Mouse (Mus musculus) ES-Bruce4 (cell line): ENCODE data around the gene Flot2. TPM values are rescaled to one million over a fixed set of nuclear protein-coding genes. Genes with fewer than 3 reads are reported as not detected.

Experiments used
- H3K27ac ChIP-seq: 2 replicates; pipeline ENCODE4 v1.5.1; 2012; ENCODE audit warnings: low read length, inconsistent platforms; ENCODE audit not compliant: insufficient read depth
- H3K27me3 ChIP-seq: 2 replicates; pipeline ENCODE4 v1.6.1; 2012; ENCODE audit warnings: mild to moderate bottlenecking, low read length, inconsistent platforms; ENCODE audit not compliant: control insufficient read depth, poor library complexity, insufficient read depth, severe bottlenecking
- H3K36me3 ChIP-seq: 2 replicates; pipeline ENCODE4 v1.6.1; 2012; ENCODE audit warnings: inconsistent platforms, mild to moderate bottlenecking, low read length, moderate library complexity; ENCODE audit not compliant: control insufficient read depth, poor library complexity, insufficient read depth, severe bottlenecking
- H3K4me1 ChIP-seq: one replicate; pipeline ENCODE4 v1.8.1; 2011; ENCODE audit warnings: low read length; ENCODE audit not compliant: control insufficient read depth, insufficient read depth
- H3K4me3 ChIP-seq: 2 replicates; pipeline ENCODE4 v1.5.1; 2011; ENCODE audit warnings: low read depth, mild to moderate bottlenecking, low read length
- H3K9ac ChIP-seq: 2 replicates; pipeline ENCODE4 v1.6.1; 2012; ENCODE audit warnings: low read depth, mild to moderate bottlenecking, inconsistent platforms; ENCODE audit not compliant: poor library complexity, severe bottlenecking
- H3K9me3 ChIP-seq: replicated peaks from 2 replicates; pipeline ENCODE4 v1.6.1; 2012; ENCODE audit warnings: mild to moderate bottlenecking, low read length, inconsistent platforms; ENCODE audit not compliant: control insufficient read depth, poor library complexity, insufficient read depth, severe bottlenecking
- CTCF ChIP-seq: IDR thresholded peaks from one replicate; pipeline ENCODE4 v1.8.1; 2011; ENCODE audit warnings: low read depth, low read length
- EP300 ChIP-seq: IDR thresholded peaks from 2 replicates; pipeline ENCODE4 v1.6.1; 2011; ENCODE audit warnings: low read depth, low read length; ENCODE audit not compliant: insufficient read depth
- POLR2A ChIP-seq: IDR thresholded peaks from one replicate; pipeline ENCODE4 v1.8.1; 2011; ENCODE audit warnings: low read length; ENCODE audit not compliant: insufficient read depth
- polyA plus RNA-seq: library from polyadenylated mRNA; stranded (reverse); fragments of >200 nt; gene quantifications from 2 replicates; pipeline ENCODE4 v1.2.4, GENCODE M21; 2011; ENCODE audit warnings: low read depth; ENCODE audit not compliant: missing spikeins, insufficient read depth, insufficient read length

Flot2 gene
- polyA plus RNA-seq, 1 experiment = 76.6 TPM

GRCm38 (mm10) chr11:78102958-78103747, 65.4 kb downstream of the Flot2 start:
- TF ChIP-seq POLR2A = no peak
- TF ChIP-seq CTCF = no peak
- no peak for TF ChIP-seq EP300
- H3K9ac ChIP-seq = no peak overlapping the region
- no peaks in the 10 kb centered on the region for H3K9me3 ChIP-seq
- H3K36me3 ChIP-seq = 0 out of 2 replicates have a peak, but pooled peaks cover 2% of the 10 kb centered on the region
- H3K27me3 ChIP-seq = no peaks in the 10 kb centered on the region
- no peak overlapping the region for H3K27ac ChIP-seq
- no peak overlapping the region for H3K4me3 ChIP-seq
- no peaks in the 10 kb centered on the region for H3K4me1 ChIP-seq

GRCm38 (mm10) chr11:78104501-78104900, 66.8 kb downstream of the Flot2 start:
- Histone ChIP-seq H3K27ac (no peak overlapping the region), H3K4me3 (no peak overlapping the region), H3K27me3 (no peaks in the 10 kb centered on the region), H3K9ac (no peak overlapping the region), H3K9me3 (no peaks in the 10 kb centered on the region), H3K36me3 (0 out of 2 replicates have a peak, but pooled peaks cover 2% of the 10 kb centered on the region), H3K4me1 (no peaks in the 10 kb centered on the region)
- TF ChIP-seq CTCF = no peak
- no peak for TF ChIP-seq POLR2A
- TF ChIP-seq EP300 = no peak

Other genes starting within 250 kb of the Flot2 start
- gene Pipox, start 143.8 kb upstream of the Flot2 start, polyA plus RNA-seq = 14.3 and 17.0 TPM in 2 replicates
- gene Sez6, start 107.1 kb upstream of the Flot2 start, polyA plus RNA-seq = 0.33 and 0.57 TPM in 2 replicates
- 50.8 and 58.2 TPM in 2 replicates for gene Phf12, start 55.2 kb upstream of the Flot2 start, polyA plus RNA-seq
- 8.7 and 10.7 TPM in 2 replicates for gene Dhrs13, start 5.7 kb upstream of the Flot2 start, polyA plus RNA-seq
- 24.0 and 25.1 TPM in 2 replicates for gene Eral1, start 42.5 kb downstream of the Flot2 start, polyA plus RNA-seq
- gene Fam222b, start 56.7 kb downstream of the Flot2 start, polyA plus RNA-seq = 17.5 and 18.1 TPM in 2 replicates
- 87.4 and 99.3 TPM in 2 replicates for gene Traf4, start 127.7 kb downstream of the Flot2 start, polyA plus RNA-seq
- gene Nek8, start 138.7 kb downstream of the Flot2 start, polyA plus RNA-seq = 18.1 and 20.0 TPM in 2 replicates
- 12.2 and 13.2 TPM in 2 replicates for gene Tlcd1, start 138.8 kb downstream of the Flot2 start, polyA plus RNA-seq
- 2,740 and 2,914 TPM in 2 replicates for gene Rpl23a, start 145.7 kb downstream of the Flot2 start, polyA plus RNA-seq
- 33.1 and 36.1 TPM in 2 replicates for gene Rab34, start 150.5 kb downstream of the Flot2 start, polyA plus RNA-seq
- 6.1 and 7.6 TPM in 2 replicates for gene Proca1, start 155.5 kb downstream of the Flot2 start, polyA plus RNA-seq
- 53.9 and 56.6 TPM in 2 replicates for gene Sdf2, start 207.8 kb downstream of the Flot2 start, polyA plus RNA-seq
- 73.2 and 73.4 TPM in 2 replicates for gene Supt6, start 208.1 kb downstream of the Flot2 start, polyA plus RNA-seq
- 108 and 112 TPM in 2 replicates for gene 2610507B11Rik, start 223.8 kb downstream of the Flot2 start, polyA plus RNA-seq